Mouse (Mus musculus) layer of hippocampus, adult 9-10 months (tissue): ENCODE measurements around the gene Bcas3.

Source experiments
- DNase-seq: peaks from one replicate; pipeline ENCODE4 v3.0.0; 2022; ENCODE audit warnings: low spot score

Gene Bcas3

DNA sequence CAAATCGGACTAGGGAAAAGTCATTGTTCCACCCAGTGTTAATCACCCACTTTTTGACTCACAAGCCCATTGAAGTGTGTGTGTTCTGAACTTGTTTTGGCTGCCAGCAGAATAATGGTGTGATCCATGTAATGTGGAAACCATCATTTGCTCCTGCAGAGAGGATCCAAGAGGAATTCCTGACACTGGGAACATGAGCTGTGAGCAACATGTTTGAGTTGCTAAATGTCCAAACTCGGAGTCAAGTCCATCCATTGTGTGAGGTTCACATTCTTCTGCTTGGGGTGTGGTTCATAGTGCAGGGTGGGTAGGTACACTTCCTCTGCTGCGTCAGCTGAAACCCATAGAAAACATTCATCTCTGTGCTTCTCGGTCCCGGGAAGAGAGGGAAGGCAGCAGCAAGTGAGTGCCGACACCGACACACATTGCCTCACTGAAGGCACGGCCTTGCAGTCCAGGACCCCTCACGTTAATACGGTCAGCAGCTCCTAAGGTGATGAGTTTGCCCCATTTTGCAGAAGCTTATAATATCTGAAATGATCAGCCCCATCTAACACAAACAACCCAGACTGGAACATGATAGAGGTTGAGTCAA, 320.0 kb downstream of the Bcas3 start:
- no peak for DNase-seq

DNA sequence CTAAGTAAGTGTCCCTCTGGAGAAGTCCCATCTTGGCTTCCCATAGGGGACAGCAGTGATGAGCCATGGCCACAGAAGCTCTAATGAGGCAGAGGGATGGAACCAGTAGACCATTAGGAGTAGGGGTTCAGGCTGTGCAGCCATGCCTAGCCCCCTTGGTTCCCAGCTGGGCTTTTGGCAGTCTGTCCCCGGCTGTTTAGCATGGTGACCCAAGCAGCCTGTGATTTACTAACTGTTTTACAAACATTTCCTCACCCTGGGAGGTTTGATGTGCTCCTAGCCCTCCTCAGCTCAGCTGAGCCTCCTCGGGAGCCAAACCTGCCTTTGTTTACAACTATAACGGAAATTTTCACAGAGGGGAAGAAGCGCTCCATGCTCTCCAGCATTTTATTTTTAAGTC, 322.3 kb downstream of the Bcas3 start:
- no peak for DNase-seq

DNA sequence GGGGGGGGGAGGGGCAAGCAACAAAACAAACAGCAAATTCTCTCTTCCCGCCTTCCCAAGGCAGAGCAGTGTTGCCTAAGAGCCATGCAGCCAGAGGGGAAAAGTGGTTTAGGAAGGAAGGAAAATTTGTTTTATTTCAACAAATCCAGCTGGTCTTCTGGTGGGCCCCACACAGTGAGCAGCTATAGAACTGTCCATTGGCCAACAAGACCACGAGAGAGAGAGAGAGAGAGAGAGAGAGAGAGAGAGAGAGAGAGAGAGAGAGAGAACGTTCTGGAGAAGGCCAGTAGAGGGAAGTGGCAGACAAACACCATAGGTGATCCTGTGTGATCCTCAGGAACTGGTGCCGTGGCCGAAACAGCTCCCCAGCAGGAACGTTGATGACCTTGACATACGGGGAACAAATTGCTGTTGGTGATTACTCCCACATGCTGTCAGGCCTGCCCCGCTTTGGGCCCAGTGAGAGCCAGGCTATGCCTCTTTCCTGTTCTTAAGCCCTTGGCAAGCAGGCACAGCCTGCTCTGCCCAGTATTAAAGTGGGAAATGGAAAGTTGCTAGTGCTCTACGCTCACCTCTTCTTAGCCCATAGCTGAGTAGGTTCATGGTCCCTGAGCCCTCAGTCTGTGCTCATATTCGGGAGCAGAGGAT, 323.5 kb downstream of the Bcas3 start:
- DNase-seq = no peak

DNA sequence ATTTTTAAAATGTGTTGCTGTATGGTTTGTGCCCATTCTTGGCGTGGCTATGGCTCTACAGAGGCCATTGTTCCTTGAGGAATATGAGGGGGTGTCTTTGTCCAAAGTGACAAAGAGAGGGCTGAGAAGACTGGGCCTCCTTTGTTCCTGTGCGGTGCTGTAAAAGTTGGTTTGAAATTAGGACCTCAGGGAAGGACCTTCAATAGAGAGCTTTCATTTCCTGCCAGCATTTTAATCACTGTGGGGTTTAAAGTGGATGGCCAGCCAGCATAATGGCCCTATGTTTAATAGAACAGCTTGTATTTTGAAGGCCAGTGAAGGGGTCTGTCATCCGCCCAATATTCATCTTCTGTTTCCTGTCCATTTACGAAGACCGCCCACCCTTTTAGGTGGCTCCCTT, 325.7 kb downstream of the Bcas3 start:
- DNase-seq = no peak

DNA sequence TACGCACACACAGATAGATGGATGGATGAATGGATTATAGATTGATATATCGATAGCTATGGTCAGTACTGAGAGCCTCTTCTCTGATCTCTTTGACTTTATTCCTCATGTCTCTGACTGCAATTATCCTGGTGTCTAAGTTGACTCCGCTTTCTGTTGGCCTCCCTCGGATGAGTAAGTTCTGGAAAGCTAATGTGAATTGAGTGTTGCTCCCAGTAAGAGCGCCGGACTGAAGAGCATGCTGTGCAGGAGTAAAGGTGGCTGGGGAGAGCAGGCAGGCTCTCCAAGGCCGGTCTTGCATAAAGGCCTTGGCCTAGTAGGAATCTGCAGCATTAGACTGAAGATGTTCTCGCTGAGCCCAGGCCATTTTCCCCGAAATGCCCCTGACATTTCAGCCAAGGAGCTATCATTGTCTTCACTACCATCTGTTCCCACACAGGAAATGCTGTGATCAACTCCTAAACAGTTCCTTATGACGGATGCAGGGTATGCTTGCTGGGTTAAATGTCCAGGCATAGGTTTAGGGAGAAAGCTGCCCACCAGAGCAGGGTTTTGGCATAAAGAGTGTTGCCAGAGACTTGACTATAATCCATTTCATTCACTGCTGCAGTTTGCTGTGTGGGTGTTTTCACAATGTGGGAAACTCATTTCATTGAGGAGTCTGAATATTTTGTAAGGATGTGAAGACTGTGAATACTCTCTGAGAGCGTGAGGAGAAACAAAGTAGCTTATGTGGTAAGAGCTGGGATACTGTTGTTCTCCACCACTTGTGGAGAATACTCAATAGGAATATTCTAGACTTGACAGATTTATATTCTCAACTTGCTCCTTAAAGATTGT, 328.8 kb downstream of the Bcas3 start:
- DNase-seq = no peak

DNA sequence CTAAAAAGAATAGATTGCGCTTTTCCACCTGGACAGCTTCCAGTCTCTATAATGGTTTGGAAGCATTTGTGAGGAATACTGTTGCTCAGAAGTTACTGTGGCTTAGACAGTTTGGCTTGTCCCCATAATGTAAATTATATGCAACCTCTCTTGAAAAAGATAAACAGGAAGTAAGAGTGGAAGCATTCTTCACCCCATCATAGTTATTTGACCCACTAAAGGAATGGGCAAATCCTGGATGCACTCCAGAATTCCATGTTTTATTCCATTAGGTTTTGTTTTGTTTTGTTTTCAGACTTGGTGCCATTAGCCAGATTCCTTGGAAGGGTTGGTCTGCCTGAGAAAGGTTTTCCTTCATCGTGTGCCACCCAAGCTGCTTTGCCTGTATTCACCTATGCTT, 332.0 kb downstream of the Bcas3 start:
- no peak for DNase-seq

DNA sequence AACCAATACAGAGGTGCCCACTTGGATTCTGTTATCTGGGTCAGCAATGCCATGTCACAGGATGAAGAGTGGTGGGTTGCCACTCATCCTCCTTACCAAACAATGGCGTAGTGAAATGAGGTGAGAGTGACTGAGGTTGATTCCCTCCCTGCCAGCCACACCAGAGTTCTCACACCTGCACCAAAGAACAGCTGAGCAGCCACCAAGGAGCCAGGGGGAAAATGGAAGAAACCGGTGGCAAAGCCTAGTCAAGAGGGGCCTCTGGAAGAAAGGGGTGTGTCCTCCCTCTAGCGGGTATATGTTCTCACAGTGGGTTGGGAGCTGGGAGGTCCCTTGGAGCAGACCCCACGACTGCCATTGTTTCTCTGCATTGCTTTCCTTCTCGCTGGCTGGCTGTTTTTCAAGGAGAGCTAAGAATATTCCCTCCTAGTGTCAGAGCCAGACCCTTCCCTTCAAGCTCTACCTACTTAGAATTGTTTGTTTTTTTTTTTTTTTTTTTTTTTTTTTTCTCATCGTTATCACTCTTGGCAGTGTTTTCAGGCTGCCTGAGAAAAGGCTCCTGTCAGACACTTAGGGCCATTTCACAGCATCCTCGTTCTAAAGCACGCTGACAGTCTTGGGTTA, 335.0 kb downstream of the Bcas3 start:
- DNase-seq = no peak

DNA sequence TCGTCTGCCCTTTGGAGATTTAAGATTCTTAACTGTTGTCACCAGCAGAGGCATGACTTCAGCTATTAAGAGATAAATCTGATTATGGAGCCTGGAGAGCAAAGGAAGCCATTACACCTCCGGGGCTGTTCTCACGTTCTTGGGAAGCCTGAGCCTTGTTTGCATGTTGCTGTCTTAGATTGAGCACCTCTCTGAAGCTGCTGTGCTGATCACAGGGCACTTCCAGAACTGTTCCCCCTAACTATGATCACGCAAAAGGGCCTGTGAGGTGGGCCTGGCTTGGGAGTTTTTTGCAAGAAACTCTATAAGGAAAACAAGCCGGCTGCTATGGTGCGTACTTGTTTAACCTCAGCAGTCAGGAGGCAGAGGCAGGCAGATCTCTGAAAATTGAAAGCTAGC, 335.5 kb downstream of the Bcas3 start:
- no peak for DNase-seq

DNA sequence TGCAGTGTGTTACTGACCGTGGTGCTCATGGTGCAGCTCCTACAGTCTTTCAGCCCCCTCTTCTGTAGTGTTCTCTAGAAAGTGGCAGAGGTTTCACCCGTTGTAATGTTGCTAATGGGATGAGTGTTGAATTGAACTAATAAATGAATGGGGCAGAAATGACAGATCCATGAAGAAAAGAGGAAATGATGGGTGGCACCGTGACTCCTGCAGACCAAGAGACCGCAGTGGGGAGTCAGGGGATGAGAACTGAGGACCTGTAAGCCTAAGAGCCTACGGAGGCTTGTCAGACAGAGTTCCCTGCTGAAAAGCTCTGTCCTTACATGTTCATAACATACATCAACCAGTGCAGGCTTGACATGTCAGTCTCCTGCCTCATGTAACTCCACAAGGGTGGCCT, 336.3 kb downstream of the Bcas3 start:
- no peak for DNase-seq

DNA sequence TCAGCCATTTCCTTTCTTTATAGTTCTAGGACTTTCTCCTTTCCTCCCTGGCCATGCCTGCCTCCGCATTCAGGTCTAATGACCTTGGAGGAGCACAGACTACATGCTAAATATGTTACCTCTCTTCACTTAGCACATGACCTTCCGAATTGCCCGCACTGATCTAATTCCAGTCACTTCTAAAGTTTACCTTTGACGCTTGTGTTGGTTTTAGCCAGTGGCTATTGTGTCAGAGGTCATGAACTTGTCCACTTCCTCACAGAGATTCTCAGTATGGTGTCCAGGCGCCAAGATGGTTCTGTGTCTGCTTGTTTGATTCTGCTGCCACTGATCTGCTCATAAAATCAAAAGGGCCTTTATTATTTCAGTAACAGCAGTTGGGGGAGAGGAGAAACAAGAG, 338.3 kb downstream of the Bcas3 start:
- no peak for DNase-seq

DNA sequence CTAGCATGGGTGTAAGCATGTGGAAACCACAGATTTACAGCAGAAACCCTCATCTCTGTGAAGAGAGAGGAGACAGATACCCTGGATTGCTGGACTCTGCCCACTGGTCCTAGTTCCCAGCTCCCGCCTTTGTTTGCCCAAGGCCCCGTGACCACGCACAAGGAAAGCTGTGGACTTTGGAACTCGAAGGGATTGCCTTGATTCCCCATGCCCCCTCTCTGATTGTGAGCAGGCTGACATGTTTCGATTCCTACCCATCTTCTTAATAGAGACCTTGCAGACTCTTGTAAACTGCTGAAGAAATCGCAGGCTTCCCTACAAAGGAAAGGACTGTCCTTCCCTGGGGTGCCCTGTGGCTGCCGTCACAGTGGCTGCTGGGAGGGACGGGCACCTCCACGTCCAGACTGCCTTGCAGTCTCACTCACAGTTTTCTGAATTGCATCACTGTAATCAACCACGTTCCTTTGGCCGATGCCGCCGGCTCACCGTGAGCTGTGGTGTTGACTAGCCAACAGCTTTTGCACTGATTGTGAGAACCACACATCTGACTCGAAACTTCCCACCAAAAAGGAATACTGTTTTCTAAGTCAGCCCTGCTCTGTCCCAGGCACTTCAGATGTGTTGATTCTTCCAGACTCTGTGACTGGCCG, 342.8 kb downstream of the Bcas3 start:
- DNase-seq = no peak

DNA sequence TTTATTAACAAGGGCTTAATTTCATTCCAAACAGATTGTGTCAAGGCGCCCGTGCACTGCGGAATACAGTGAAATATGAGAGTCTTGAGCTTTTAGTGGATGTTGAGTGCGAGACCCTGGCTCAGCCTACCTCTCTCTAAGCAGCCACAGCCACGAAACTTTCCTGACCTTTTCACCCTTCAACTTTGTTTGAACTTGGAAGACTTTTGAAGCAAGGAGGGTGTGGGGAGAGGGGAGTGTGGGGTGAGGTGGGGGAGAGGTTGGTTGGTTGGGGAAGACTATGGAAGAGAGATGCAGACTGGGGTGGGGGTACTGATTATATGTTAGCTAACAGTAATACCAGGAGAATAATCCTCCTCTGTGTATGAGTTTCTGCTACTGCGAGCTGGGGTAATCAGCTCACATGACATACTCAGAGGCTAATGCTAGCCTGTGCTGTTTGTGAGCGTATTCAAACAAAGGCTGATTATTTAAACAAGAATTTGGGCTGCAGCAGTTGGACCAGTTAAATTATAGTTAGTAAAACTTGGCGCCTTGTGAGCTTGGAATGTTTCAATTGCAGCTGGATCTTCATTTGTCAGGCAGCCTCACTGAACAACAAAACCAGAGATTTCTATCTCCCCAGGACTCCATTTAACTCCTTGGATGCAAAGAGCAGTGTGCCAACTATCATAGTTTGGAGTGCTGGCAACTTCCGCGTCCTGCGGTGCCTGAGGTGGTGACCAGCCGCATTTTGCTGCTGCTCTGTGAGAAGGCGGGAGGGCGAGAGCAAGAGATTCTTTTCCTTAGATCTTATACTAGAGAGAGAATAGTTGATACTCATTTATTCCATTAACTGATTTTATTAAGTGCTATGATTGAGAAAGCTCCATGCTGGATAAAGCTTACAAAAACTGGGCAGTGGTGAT, 343.8 kb downstream of the Bcas3 start:
- DNase-seq = no peak

DNA sequence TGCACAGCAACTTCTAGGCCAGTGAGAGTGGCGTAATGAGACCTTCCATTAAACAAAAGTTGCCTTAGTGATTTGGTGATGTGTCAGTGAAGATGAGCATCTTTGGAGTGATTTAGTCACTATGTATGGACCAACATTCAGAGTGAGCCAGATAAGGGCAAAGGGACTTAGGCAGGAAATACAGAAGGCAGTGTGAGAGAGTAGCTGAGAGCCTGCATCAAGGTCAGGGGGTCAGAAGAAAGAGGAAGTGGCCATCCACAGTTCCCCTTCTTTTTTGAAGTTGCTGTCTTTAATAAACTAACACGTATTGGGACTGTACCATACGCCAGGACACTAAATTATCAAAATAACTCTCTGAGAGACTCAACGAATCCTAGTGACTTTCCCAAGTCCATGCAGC, 344.5 kb downstream of the Bcas3 start:
- no peak for DNase-seq

DNA sequence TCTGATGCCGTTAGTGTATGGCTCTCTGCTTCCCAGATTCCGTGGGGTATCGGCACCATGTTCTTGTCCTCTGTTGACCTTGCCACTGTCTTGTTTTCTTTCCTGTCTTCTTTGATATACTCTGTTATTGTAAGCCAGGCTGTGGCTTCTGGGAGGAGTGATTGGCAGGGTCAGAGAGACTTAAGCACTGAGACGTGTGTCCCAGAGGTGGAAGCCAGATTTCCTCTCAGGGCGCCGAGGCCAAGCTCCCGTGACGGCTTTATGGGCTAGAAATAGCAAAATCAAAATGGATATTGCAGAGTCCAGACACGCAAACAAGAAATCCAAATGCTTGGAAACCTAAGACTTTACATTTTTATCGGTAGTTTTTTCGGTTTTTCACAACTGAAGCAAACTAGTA, 345.3 kb downstream of the Bcas3 start:
- no peak for DNase-seq

DNA sequence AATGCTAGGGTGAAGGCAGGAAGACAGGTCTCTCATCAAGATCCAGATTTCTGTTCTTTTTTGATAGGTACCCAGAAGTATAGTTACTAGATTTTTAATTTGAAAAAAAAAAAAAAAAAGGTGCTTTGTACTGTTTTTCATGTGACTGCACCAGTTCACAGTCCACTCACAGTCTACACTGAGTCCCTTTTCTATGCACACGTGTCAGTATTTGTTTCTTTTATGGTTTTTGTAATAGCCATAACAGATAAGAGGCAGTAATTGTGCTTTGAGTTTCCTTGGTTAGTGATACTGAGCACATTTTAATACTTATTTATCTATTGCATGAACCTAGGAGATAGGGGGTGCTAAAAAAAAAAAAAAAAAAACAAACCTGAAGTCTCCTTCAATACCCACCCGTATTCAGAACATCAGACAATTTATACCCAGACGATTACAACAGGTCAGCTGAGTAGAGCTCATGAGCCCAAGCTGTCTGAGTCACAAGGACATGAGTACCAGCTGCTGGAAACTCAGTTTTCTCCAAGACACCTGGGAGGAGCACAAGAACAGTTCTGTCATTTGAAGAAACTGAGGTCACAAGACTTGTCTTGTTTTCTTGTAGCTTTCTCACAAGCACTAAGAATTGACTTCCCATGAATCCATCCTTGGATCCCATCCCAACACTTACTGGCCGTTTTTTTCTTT, 351.2 kb downstream of the Bcas3 start:
- no peak for DNase-seq

DNA sequence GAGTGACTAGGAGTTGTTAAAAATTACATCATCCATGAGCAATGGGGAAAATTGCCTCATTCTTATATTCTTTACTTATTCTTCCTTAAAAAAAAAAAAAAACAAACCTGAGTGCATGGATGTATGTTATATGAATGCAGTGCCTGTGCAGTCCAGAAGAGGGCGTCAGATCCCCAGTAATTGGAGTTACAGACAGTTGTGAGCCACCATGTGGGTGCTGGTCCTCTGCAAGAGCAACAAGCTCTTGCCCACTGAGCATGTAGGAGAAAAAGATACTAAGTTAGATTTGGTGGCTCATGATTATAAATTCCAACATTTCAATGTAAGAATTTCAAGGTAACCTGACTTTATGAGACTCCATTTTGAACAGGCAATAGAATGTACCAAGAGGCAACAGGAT, 353.7 kb downstream of the Bcas3 start:
- no peak for DNase-seq

DNA sequence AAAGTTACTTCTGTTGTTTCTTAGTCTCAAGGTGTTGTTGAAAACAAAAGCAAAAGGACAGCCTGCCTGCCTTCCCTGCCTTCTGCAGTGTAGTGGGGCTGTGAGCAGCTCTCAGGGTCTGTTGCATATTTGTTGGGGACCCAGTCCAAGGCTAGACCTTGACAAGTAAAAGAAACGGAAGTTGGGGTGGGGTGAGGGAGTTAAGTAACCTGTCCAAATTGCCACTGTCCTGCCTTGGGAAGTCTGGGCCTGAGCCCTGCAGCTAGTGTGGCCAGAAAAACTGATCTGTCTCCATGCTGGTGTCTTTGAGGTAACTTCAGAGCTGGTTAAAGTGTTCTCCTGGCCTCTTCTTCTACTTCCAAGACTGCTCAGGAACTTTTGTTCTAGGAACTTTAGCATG, 354.5 kb downstream of the Bcas3 start:
- no peak for DNase-seq

DNA sequence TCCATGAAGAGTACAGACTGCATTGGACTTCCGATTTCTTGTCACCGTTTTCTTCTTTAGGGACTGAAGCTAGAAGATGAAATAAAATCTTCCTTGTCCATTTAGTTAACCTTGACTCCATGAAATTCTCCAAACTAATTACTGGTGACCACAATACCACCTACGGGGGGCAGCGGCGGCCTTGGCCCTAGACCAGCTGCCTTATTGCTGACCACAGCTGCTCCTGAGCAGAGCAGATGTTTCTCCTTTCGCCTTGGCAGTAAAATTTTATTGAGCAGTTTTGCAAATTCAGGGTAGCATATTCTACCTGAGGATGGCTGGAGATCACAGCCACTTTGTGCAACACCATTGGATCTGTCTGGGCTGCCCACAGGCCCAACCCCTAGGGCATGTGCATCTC, 356.2 kb downstream of the Bcas3 start:
- no peak for DNase-seq

DNA sequence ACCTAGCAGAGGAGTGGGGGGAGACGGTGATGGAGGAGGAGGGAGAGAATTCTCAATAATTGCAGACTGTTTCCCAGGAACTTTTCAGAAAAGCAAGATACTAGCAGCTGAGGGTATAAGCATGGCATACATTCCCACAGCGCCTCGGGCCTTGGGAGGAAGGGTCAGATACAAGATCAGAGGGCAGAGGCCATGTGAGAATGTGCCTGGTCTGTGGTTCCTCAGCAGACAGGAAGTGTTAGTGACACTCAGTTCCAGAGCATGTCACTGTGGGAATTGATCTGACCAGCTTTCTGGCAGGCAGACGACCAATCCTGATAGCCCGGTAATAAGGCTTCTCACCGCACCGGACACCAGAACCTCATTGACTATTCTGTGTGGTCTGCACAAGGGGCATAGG, 357.2 kb downstream of the Bcas3 start:
- DNase-seq = no peak

DNA sequence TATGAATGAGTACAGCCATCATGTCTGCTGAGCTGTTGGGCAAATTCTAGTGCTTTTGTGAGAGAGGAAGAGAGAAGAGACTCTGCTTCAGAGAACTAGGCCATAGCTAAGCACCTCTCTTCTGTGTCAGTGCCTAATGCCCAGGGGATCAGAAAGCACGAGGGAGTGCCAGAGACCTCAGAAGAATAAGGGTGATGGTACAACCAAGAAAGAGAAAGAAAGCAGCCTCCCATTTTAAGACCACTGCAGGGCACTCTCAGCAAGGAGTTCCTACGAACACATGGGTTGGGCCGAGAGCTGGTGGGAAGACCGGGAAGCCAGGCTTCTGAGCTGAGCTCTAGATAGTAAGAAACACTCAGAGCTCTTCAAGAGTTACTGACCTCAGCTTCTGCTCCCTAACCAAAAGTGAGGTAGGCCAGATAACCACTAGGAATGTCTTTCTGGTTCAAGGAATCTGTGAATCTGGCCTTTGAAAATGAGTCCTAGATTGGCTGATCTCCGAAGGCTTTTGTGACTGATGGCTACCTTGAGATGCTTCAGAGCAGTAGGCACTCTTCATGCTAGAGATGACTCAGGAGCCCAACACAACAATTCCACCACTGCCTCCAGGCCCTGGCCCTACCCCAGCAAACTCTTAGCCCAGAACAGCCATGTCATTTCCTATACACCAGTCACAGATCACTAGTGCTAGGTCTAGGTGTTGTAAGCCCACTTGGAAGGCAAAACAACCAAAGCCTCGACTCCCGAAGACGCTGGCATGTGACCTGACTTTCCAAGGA, 359.2 kb downstream of the Bcas3 start:
- no peak for DNase-seq
